Mouse (Mus musculus) embryonic facial prominence, embryonic 11.5 days (tissue): ENCODE data around the gene Phf21a. TPM values are rescaled to one million over a fixed set of nuclear protein-coding genes. Genes with fewer than 3 reads are reported as not detected.

Experiments
- ATAC-seq: fragments of 200-750 bp; cut with Nextera tagmentation; replicated peaks from 2 replicates; pipeline ENCODE4 v1.8.0; 2017; ENCODE audit warnings: low read depth; ENCODE audit not compliant: insufficient number of reproducible peaks, low FRiP score, low TSS enrichment
- DNase-seq: peaks from one replicate; pipeline ENCODE4 v3.0.0-alpha.2; 2015; ENCODE audit warnings: low spot score
- H3K27ac ChIP-seq: fragments of 300-500 bp; sonication (generic); replicated peaks from 2 replicates; pipeline ENCODE4 v1.5.1; 2014; ENCODE audit warnings: mild to moderate bottlenecking, low read depth, low read length, control low read depth
- H3K27me3 ChIP-seq: fragments of 300-500 bp; sonication (generic); 2 replicates; pipeline ENCODE4 v1.6.1; 2014; ENCODE audit warnings: mild to moderate bottlenecking, low read length, moderate library complexity, mixed read lengths; ENCODE audit not compliant: control insufficient read depth, insufficient read depth
- H3K36me3 ChIP-seq: fragments of 300-500 bp; sonication (generic); replicated peaks from 2 replicates; pipeline ENCODE4 v1.6.1; 2014; ENCODE audit warnings: low read depth, mild to moderate bottlenecking, low read length, moderate library complexity, mixed read lengths; ENCODE audit not compliant: control insufficient read depth, insufficient read depth
- H3K4me1 ChIP-seq: fragments of 300-500 bp; sonication (generic); 2 replicates; pipeline ENCODE4 v1.6.1; 2014; ENCODE audit warnings: low read length, mixed read lengths; ENCODE audit not compliant: control insufficient read depth, insufficient read depth
- H3K4me2 ChIP-seq: fragments of 300-500 bp; sonication (generic); 2 replicates; pipeline ENCODE4 v1.6.1; 2014; ENCODE audit warnings: low read depth, mild to moderate bottlenecking, control low read depth, low read length, moderate library complexity
- H3K4me3 ChIP-seq: fragments of 300-500 bp; sonication (generic); 2 replicates; pipeline ENCODE4 v1.5.1; 2014; ENCODE audit warnings: low read depth, low read length, control low read depth
- H3K9ac ChIP-seq: fragments of 300-500 bp; sonication (generic); replicated peaks from 2 replicates; pipeline ENCODE4 v1.6.1; 2014; ENCODE audit warnings: mild to moderate bottlenecking, control low read depth, low read length
- H3K9me3 ChIP-seq: fragments of 300-500 bp; sonication (generic); replicated peaks from 2 replicates; pipeline ENCODE4 v1.6.1; 2016; ENCODE audit warnings: mild to moderate bottlenecking, low read length, inconsistent platforms, mixed read lengths; ENCODE audit not compliant: control insufficient read depth
- WGBS: fragments of 180-500 bp; shearing (Covaris S2); extraction: QIAGEN DNeasy Blood & Tissue Kit; methylation state at CpG from one replicate; pipeline ENCODE4 v1.1.7; 2014; 5-methylcytosine and 5-hydroxymethylcytosine counted together
- polyA plus RNA-seq: library from polyadenylated mRNA; unstranded; fragments of >200 nt; fragmentation: Nextera tagmentation; extraction: Ambion mirVana; gene quantifications from 2 replicates; pipeline ENCODE4 v1.2.1, GENCODE M21; 2014

Phf21a gene
- 35.8 and 41.8 TPM in 2 replicates for polyA plus RNA-seq

- Histone ChIP-seq H3K9ac (no peak within 1 kb of the TSS), H3K4me2 (no peak within 1 kb of the TSS), H3K27me3 (no peaks in the 10 kb centered on the region), H3K36me3 (no peaks in the 10 kb centered on the region), H3K9me3 (no peaks in the 10 kb centered on the region), H3K27ac (no peak within 1 kb of the TSS), H3K4me1 (no peaks in the 10 kb centered on the region), H3K4me3 (no peak within 1 kb of the TSS)
- ATAC-seq, result no peak
- DNase-seq, result no peak
- 65% methylated on average over 2 of the region's 2 CpGs for WGBS
Observed at GRCm38 (mm10) chr2:92092817-92093216, at the start of gene Phf21a. TSS of gene Phf21a (plus strand) at chr2:92093117.

- Histone ChIP-seq H3K27ac (no peak overlapping the region), H3K4me3 (no peak overlapping the region), H3K9me3 (no peaks in the 10 kb centered on the region), H3K4me2 (no peak overlapping the region), H3K9ac (no peak overlapping the region), H3K27me3 (no peaks in the 10 kb centered on the region), H3K36me3 (no peaks in the 10 kb centered on the region), H3K4me1 (no peaks in the 10 kb centered on the region)
- no peak for ATAC-seq
- DNase-seq, result no peak
- 86% methylated on average over 12 of the region's 12 CpGs for WGBS
Observed at GRCm38 (mm10) chr2:92043285-92043684, 49.6 kb upstream of the Phf21a start.

GRCm38 (mm10) chr2:92047601-92048000 is 45.3 kb upstream of the Phf21a start:
- DNase-seq (no peak), ATAC-seq (no peak)
- no peak overlapping the region; the same call in 1 of the 2 replicates for H3K9ac ChIP-seq
- no peak overlapping the region for H3K4me2 ChIP-seq
- H3K4me3 ChIP-seq, result no peak overlapping the region
- H3K27ac ChIP-seq, result no peak overlapping the region
- H3K36me3 ChIP-seq, result no peaks in the 10 kb centered on the region
- 22% methylated on average over 4 of the region's 4 CpGs for WGBS
- no peaks in the 10 kb centered on the region for H3K4me1 ChIP-seq
- H3K9me3 ChIP-seq, result no peaks in the 10 kb centered on the region
- H3K27me3 ChIP-seq, result no peaks in the 10 kb centered on the region

GRCm38 (mm10) chr2:92048034-92048690 is 44.8 kb upstream of the Phf21a start:
- Histone ChIP-seq H3K36me3 (no peaks in the 10 kb centered on the region), H3K27me3 (no peaks in the 10 kb centered on the region), H3K9me3 (no peaks in the 10 kb centered on the region), H3K9ac (no peak overlapping the region), H3K4me1 (no peaks in the 10 kb centered on the region), H3K4me2 (no peak overlapping the region), H3K27ac (no peak overlapping the region), H3K4me3 (no peak overlapping the region)
- no peak for DNase-seq
- ATAC-seq, result no peak
- WGBS, result 67% methylated on average over 9 of the region's 9 CpGs

- ATAC-seq, result no peak
- H3K4me3 ChIP-seq, result no peak overlapping the region
Observed at GRCm38 (mm10) chr2:92052188-92052587, 40.7 kb upstream of the Phf21a start.

GRCm38 (mm10) chr2:92052754-92053153 is 40.2 kb upstream of the Phf21a start:
- 54% methylated on average over 2 of the region's 2 CpGs for WGBS
- peak; percentile 35 for DNase-seq
- no peak overlapping the region for H3K9ac ChIP-seq
- no peak overlapping the region for H3K4me2 ChIP-seq
- H3K27me3 ChIP-seq, result peaks cover 6% of the 10 kb centered on the region; the same call in 1 of the 2 replicates
- no peaks in the 10 kb centered on the region for H3K4me1 ChIP-seq
- no peaks in the 10 kb centered on the region for H3K9me3 ChIP-seq
- no peak for ATAC-seq
- H3K4me3 ChIP-seq, result no peak overlapping the region
- H3K27ac ChIP-seq, result no peak overlapping the region
- no peaks in the 10 kb centered on the region for H3K36me3 ChIP-seq

More at GRCm38 (mm10) chr2:92052188-92052587, 40.7 kb upstream of the Phf21a start:
- Histone ChIP-seq H3K4me1 (no peaks in the 10 kb centered on the region), H3K27me3 (peaks cover 6% of the 10 kb centered on the region; the same call in 1 of the 2 replicates), H3K36me3 (no peaks in the 10 kb centered on the region), H3K9me3 (no peaks in the 10 kb centered on the region), H3K4me2 (no peak overlapping the region), H3K9ac (no peak overlapping the region), H3K27ac (no peak overlapping the region)
- WGBS, result 85% methylated on average over 8 of the region's 8 CpGs
- DNase-seq, result no peak

- H3K4me1 ChIP-seq, result no peaks in the 10 kb centered on the region; the same call in 1 of the 2 replicates
- H3K9ac ChIP-seq, result peak overlapping the region; percentile 67
- ATAC-seq (peak; percentile 53), DNase-seq (peak; percentile 95)
- H3K27ac ChIP-seq, result peak overlapping the region; percentile 64; the same call in 1 of the 2 replicates
- no peaks in the 10 kb centered on the region for H3K36me3 ChIP-seq
- WGBS, result 3% methylated on average over 38 of the region's 38 CpGs
- peak overlapping the region; percentile 61 for H3K4me2 ChIP-seq
- no peaks in the 10 kb centered on the region for H3K9me3 ChIP-seq
- H3K27me3 ChIP-seq, result peaks cover 21% of the 10 kb centered on the region
- H3K4me3 ChIP-seq, result peak overlapping the region; percentile 27
Observed at GRCm38 (mm10) chr2:92055101-92055813, 37.7 kb upstream of the Phf21a start.

- Histone ChIP-seq H3K4me3 (peak overlapping the region; percentile 27), H3K36me3 (no peaks in the 10 kb centered on the region), H3K4me2 (peak overlapping the region; percentile 61), H3K4me1 (no peaks in the 10 kb centered on the region; the same call in 1 of the 2 replicates), H3K9me3 (no peaks in the 10 kb centered on the region), H3K9ac (peak overlapping the region; percentile 67), H3K27ac (peak overlapping the region; percentile 64; the same call in 1 of the 2 replicates), H3K27me3 (peaks cover 26% of the 10 kb centered on the region)
- ATAC-seq (no peak), DNase-seq (peak; percentile 86)
- 3% methylated on average over 14 of the region's 14 CpGs for WGBS
Observed at GRCm38 (mm10) chr2:92055831-92056236, 37.1 kb upstream of the Phf21a start.
